Mouse (Mus musculus): ENCODE data around the gene Aup1. TPM values are rescaled to one million over a fixed set of nuclear protein-coding genes. Genes with fewer than 3 reads are reported as not detected.

Gene Aup1
- polyA plus RNA-seq, 1 experiment: 276 TPM

GRCm38 (mm10) chr6:83031921-83032590 is 22.3 kb upstream of the Aup1 start:
- no peak for DNase-seq
- Histone ChIP-seq H3K4me1 (ENCODE audit: control insufficient read depth, insufficient read depth, low read length) (0 out of 2 replicates have a peak, but pooled peaks cover 2% of the 10 kb centered on the region), H3K27ac (ENCODE audit: insufficient read depth, low read length) (no peak overlapping the region), H3K4me3 (replicated peaks; ENCODE audit: insufficient read depth, low read depth, low read length) (no peak overlapping the region), H3K27me3 (ENCODE audit: control insufficient read depth, insufficient read depth, low read length) (peaks cover 6% of the 10 kb centered on the region; the same call in 1 of the 2 replicates)
- no peak for TF ChIP-seq CTCF (IDR thresholded peaks at IDR 0.05; ENCODE audit: borderline replicate concordance, insufficient read depth, low read depth, low read length)
- no peak for TF ChIP-seq POLR2A (IDR thresholded peaks at IDR 0.05; ENCODE audit: borderline replicate concordance, insufficient read depth, low read length)
- WGBS: 38% methylated on average over 18 of the region's 18 CpGs

DNA sequence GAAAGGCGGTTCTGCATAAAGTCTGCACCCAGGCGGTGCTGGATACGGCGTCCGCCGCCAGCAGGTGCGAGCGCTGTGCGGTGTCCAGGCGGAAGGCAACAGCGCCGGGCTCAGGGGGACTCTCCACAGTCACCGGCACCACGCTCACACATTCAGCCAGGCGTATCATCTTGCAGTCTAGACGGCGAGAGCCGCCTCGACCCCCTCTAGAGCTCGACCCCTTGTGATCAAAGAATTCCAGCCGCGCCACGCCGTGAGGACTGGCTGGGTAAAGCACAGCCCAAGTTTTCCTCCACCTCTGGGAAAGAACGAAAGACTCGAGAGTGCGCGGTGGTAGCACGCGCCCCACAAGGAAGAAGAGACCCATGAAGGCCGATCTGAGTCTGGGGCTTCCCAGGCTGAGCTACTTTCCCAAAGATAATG is 21.5 kb upstream of the Aup1 start:
- H3K27me3 ChIP-seq (ENCODE audit: control insufficient read depth, insufficient read depth, low read length): peaks cover 6% of the 10 kb centered on the region; the same call in 1 of the 2 replicates
- TF ChIP-seq CTCF (IDR thresholded peaks at IDR 0.05; ENCODE audit: borderline replicate concordance, insufficient read depth, low read depth, low read length) (no peak), POLR2A (IDR thresholded peaks at IDR 0.05; ENCODE audit: borderline replicate concordance, insufficient read depth, low read length) (no peak)
- DNase-seq: no peak
- under 1% methylated on average over 31 of the region's 31 CpGs for WGBS
- no peak overlapping the region for H3K27ac ChIP-seq (ENCODE audit: insufficient read depth, low read length)
- H3K4me1 ChIP-seq (ENCODE audit: control insufficient read depth, insufficient read depth, low read length): 0 out of 2 replicates have a peak, but pooled peaks cover 2% of the 10 kb centered on the region
- H3K4me3 ChIP-seq (replicated peaks; ENCODE audit: insufficient read depth, low read depth, low read length): peak overlapping the region; percentile 42

DNA sequence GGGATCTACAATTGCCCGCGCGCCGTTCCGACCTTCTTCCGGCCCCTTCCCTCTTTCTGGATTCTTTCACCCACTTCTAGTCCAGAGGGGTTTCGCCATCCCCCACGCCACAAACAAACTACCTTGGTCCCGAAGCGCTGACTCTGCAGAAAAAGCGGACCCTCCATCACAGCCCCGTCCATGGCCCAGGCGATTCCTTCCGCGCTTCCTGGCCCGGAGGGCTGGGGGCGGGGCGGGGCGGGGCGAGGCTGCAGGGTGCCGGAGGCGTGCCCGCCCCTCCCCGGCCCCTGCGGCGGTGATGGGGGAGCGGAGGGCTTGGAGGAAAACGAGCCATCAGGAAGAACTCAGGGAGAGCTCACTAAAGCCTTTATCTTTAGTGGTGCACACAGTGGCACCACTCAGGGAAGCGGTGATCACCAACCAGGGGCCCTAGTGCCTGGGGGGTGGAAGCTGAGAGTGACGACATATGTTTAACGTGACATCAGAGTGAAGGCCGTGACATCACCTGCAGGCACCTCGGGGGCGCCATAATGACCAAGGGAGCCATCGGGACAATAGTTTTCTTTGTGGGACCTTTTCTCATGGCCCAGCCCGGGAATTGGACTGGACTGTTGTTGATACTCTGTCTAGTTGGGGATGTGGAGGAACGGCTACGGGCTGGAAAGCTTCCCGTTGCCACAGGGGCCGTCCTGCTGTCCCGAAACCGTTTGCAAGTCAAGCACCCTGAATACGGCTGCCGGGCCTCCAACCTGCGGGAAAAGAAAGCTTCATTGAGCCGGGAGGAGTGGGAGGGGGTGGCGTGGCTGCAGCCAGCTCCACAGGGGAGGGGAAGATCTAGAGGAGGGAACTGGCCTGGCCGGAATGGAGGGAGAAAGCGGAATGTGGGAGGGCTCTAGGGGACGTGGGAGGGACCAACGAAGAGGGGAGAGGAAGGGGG is 20.8 kb upstream of the Aup1 start, which contains the start of the genes Dok1 and Loxl3:
Gene Dok1 (minus strand): TSS at position 223 of the 937 bp plus-strand sequence.
Gene Loxl3 (plus strand): TSS at position 925 of the 937 bp plus-strand sequence.
- H3K27ac ChIP-seq (ENCODE audit: insufficient read depth, low read length): no peak within 1 kb of the TSS
- DNase-seq: no peak
- TF ChIP-seq CTCF (IDR thresholded peaks at IDR 0.05; ENCODE audit: borderline replicate concordance, insufficient read depth, low read depth, low read length) (no peak), POLR2A (IDR thresholded peaks at IDR 0.05; ENCODE audit: borderline replicate concordance, insufficient read depth, low read length) (no peak)
- H3K4me1 ChIP-seq (ENCODE audit: control insufficient read depth, insufficient read depth, low read length): 0 out of 2 replicates have a peak, but pooled peaks cover 2% of the 10 kb centered on the region
- H3K4me3 ChIP-seq (replicated peaks; ENCODE audit: insufficient read depth, low read depth, low read length): peak within 1 kb of the TSS; percentile 42
- peaks cover 6% of the 10 kb centered on the region; the same call in 1 of the 2 replicates for H3K27me3 ChIP-seq (ENCODE audit: control insufficient read depth, insufficient read depth, low read length)
- WGBS: under 1% methylated on average over 51 of the region's 51 CpGs

DNA sequence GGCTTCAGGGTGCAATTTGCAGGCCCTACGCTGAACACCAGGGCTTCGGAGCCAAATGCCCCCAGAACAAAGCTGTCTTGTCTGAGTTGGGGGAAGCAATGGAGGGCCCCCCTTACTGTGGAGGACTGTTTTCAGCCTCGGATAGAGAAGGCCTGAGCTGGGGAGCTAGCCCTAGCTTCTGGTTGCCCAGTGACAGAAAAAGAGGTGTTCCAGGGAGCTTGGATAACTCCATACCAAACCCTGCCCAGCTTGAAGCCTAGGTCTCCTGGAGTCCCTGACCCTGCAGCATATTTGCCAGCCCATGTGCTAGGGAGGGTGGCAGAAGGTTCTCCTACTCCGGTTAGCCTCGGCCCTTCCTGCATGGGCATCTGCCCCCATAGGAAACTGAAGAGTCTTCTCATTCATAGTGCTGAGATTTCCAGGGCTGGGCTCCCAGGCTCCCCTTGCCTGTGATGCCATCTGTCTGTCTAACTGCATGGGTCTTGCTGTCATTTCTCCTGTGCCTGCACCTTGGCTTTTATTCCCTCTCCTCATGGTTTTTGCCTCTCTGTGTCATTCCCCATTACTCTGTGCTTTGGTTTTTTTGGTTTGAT is 19.8 kb upstream of the Aup1 start:
- 0 out of 2 replicates have a peak, but pooled peaks cover 2% of the 10 kb centered on the region for H3K4me1 ChIP-seq (ENCODE audit: control insufficient read depth, insufficient read depth, low read length)
- H3K4me3 ChIP-seq (replicated peaks; ENCODE audit: insufficient read depth, low read depth, low read length): no peak overlapping the region
- no peak overlapping the region for H3K27ac ChIP-seq (ENCODE audit: insufficient read depth, low read length)
- TF ChIP-seq CTCF (IDR thresholded peaks at IDR 0.05; ENCODE audit: borderline replicate concordance, insufficient read depth, low read depth, low read length): no peak
- TF ChIP-seq POLR2A (IDR thresholded peaks at IDR 0.05; ENCODE audit: borderline replicate concordance, insufficient read depth, low read length): no peak
- no peak for DNase-seq
- WGBS: 44% methylated on average over 5 of the region's 5 CpGs
- peaks cover 6% of the 10 kb centered on the region; the same call in 1 of the 2 replicates for H3K27me3 ChIP-seq (ENCODE audit: control insufficient read depth, insufficient read depth, low read length)

DNA sequence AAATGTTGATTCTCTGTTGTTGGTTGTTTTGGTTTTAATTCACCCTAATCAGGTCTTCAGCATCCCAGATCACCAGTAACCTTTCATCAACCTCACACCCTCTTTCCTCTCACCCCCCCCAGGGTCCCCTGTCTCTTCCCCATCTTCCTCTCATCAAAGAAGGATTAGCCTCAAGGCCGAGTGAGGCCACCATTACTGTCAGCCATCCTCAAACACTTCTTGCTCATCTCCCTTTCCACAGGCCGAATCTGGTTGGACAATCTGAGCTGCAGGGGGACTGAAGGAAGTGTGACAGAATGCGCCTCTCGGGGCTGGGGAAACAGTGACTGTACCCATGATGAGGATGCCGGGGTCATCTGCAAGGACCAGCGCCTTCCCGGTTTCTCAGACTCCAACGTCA is 17.1 kb upstream of the Aup1 start:
- WGBS: 88% methylated on average over 8 of the region's 8 CpGs
- H3K27me3 ChIP-seq (ENCODE audit: control insufficient read depth, insufficient read depth, low read length): peaks cover 3% of the 10 kb centered on the region; the same call in 1 of the 2 replicates
- no peak for DNase-seq
- no peak overlapping the region for H3K4me3 ChIP-seq (replicated peaks; ENCODE audit: insufficient read depth, low read depth, low read length)
- H3K4me1 ChIP-seq (ENCODE audit: control insufficient read depth, insufficient read depth, low read length): 0 out of 2 replicates have a peak, but pooled peaks cover 2% of the 10 kb centered on the region
- TF ChIP-seq POLR2A (IDR thresholded peaks at IDR 0.05; ENCODE audit: borderline replicate concordance, insufficient read depth, low read length): no peak
- no peak for TF ChIP-seq CTCF (IDR thresholded peaks at IDR 0.05; ENCODE audit: borderline replicate concordance, insufficient read depth, low read depth, low read length)
- H3K27ac ChIP-seq (ENCODE audit: insufficient read depth, low read length): no peak overlapping the region

DNA sequence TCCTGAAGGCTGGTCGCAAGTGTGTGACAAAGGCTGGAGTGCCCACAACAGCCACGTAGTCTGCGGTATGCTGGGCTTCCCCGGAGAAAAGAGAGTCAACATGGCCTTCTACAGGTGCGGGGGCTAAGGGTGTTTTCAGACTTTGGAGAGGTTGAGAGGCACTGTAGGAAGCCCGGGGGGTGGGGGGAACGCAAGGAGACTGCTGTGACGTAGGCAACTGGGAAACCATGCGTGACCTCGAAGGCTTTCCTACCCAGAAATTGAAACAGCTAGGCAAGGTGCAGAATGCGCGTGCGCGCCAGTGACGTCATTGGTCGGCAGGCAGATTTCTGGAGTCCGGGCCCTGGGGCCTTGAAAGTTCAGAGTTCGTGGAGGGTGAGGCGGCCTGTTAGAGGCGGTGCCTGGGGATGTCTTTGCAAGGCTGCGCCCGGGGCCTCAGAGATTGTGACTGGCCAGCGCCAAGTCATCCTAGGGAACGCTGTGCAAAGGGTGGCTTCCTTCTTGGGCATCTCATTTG is 15.8 kb upstream of the Aup1 start:
- WGBS: 10% methylated on average over 24 of the region's 24 CpGs

DNA sequence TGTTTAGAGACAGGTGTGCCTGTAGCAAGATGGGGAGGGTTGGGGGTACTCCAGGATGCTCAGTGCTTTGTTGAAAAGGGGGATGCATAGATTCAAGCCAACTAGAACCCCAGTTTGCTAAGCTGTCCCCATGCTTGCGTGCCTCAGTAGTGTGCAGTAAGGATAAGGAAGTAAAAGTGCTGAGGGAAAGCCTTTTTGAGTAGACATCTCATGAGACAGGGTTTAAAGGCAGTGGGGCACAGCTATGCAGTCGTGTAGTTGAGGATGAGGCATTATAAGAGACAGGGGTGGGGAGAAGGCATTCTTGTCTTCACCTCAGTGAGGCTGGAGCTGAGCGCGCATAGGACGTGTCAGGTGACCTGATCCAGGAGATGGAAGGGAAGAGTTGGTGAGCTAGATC is 13.7 kb upstream of the Aup1 start:
- WGBS: 80% methylated on average over 5 of the region's 5 CpGs
- TF ChIP-seq CTCF (IDR thresholded peaks at IDR 0.05; ENCODE audit: borderline replicate concordance, insufficient read depth, low read depth, low read length) (no peak), POLR2A (IDR thresholded peaks at IDR 0.05; ENCODE audit: borderline replicate concordance, insufficient read depth, low read length) (no peak)
- DNase-seq: no peak
- Histone ChIP-seq H3K4me1 (ENCODE audit: control insufficient read depth, insufficient read depth, low read length) (no peaks in the 10 kb centered on the region), H3K27me3 (ENCODE audit: control insufficient read depth, insufficient read depth, low read length) (no peaks in the 10 kb centered on the region), H3K27ac (ENCODE audit: insufficient read depth, low read length) (no peak overlapping the region), H3K4me3 (replicated peaks; ENCODE audit: insufficient read depth, low read depth, low read length) (no peak overlapping the region)

More for the DNA sequence above, 15.8 kb upstream of the Aup1 start:
- H3K27ac ChIP-seq (ENCODE audit: insufficient read depth, low read length): no peak overlapping the region
- no peaks in the 10 kb centered on the region; the same call in 1 of the 2 replicates for H3K27me3 ChIP-seq (ENCODE audit: control insufficient read depth, insufficient read depth, low read length)
- peak; percentile 85 to 89 for DNase-seq
- TF ChIP-seq CTCF (IDR thresholded peaks at IDR 0.05; ENCODE audit: borderline replicate concordance, insufficient read depth, low read depth, low read length): no peak
- 0 out of 2 replicates have a peak, but pooled peaks have one; percentile 12 for TF ChIP-seq POLR2A (IDR thresholded peaks at IDR 0.05; ENCODE audit: borderline replicate concordance, insufficient read depth, low read length)
- no peaks in the 10 kb centered on the region for H3K4me1 ChIP-seq (ENCODE audit: control insufficient read depth, insufficient read depth, low read length)
- H3K4me3 ChIP-seq (replicated peaks; ENCODE audit: insufficient read depth, low read depth, low read length): peak overlapping the region; percentile 32
